Mouse (Mus musculus): Measurements from ENCODE around the gene Olfr1438-ps1. TPM values are rescaled to one million over a fixed set of nuclear protein-coding genes. Genes with fewer than 3 reads are reported as not detected.

Olfr1438-ps1 gene
- polyA plus RNA-seq, 1 experiment from 2014 or later: not detected

Other genes with a start within 250 kb of the Olfr1438-ps1 start
- gene Olfr1426, start 243.9 kb downstream of the Olfr1438-ps1 start, polyA plus RNA-seq (2014; fragmentation: Nextera tagmentation; extraction: Ambion mirVana): not detected in 2 replicates
- gene Olfr1427, start 232.6 kb downstream of the Olfr1438-ps1 start, polyA plus RNA-seq (2014; fragmentation: Nextera tagmentation; extraction: Ambion mirVana): not detected in 2 replicates
- not detected in 2 replicates for gene Olfr1428, start 220.0 kb downstream of the Olfr1438-ps1 start, polyA plus RNA-seq (2014; fragmentation: Nextera tagmentation; extraction: Ambion mirVana)
- gene Olfr76, start 212.7 kb downstream of the Olfr1438-ps1 start, polyA plus RNA-seq (2014; fragmentation: Nextera tagmentation; extraction: Ambion mirVana): not detected in 2 replicates
- gene Olfr1555-ps1, start 165.8 kb downstream of the Olfr1438-ps1 start, polyA plus RNA-seq (2014; fragmentation: Nextera tagmentation; extraction: Ambion mirVana): not detected in 2 replicates
- gene Olfr1431, start 135.3 kb downstream of the Olfr1438-ps1 start, polyA plus RNA-seq (2014; fragmentation: Nextera tagmentation; extraction: Ambion mirVana): not detected in 2 replicates
- gene Olfr1432, start 103.3 kb downstream of the Olfr1438-ps1 start, polyA plus RNA-seq (2014; fragmentation: Nextera tagmentation; extraction: Ambion mirVana): not detected in 2 replicates
- gene Olfr262, start 94.3 kb downstream of the Olfr1438-ps1 start, polyA plus RNA-seq (2014; fragmentation: Nextera tagmentation; extraction: Ambion mirVana): not detected in 2 replicates
- gene Olfr235, start 74.9 kb downstream of the Olfr1438-ps1 start, polyA plus RNA-seq (2014; fragmentation: Nextera tagmentation; extraction: Ambion mirVana): not detected in 2 replicates
- gene Olfr1434, start 56.1 kb downstream of the Olfr1438-ps1 start, polyA plus RNA-seq (2014; fragmentation: Nextera tagmentation; extraction: Ambion mirVana): not detected in 2 replicates
- gene Olfr1436, start 36.8 kb downstream of the Olfr1438-ps1 start, polyA plus RNA-seq (2014; fragmentation: Nextera tagmentation; extraction: Ambion mirVana): not detected in 2 replicates
- not detected in 2 replicates for gene Olfr1437, start 10.8 kb downstream of the Olfr1438-ps1 start, polyA plus RNA-seq (2014; fragmentation: Nextera tagmentation; extraction: Ambion mirVana)
- not detected in 2 replicates for gene Olfr1440, start 51.4 kb upstream of the Olfr1438-ps1 start, polyA plus RNA-seq (2014; fragmentation: Nextera tagmentation; extraction: Ambion mirVana)
- not detected in 2 replicates for gene Olfr1441, start 81.5 kb upstream of the Olfr1438-ps1 start, polyA plus RNA-seq (2014; fragmentation: Nextera tagmentation; extraction: Ambion mirVana)
- not detected in 2 replicates for gene Pfpl, start 92.0 kb upstream of the Olfr1438-ps1 start, polyA plus RNA-seq (2014; fragmentation: Nextera tagmentation; extraction: Ambion mirVana)
- 1.3 and 1.4 TPM in 2 replicates for gene Mpeg1, start 124.9 kb upstream of the Olfr1438-ps1 start, polyA plus RNA-seq (2014; fragmentation: Nextera tagmentation; extraction: Ambion mirVana)
- 18.9 and 20.2 TPM in 2 replicates for gene Dtx4, start 165.5 kb upstream of the Olfr1438-ps1 start, polyA plus RNA-seq (2014; fragmentation: Nextera tagmentation; extraction: Ambion mirVana)
- gene Fam111a, start 209.8 kb upstream of the Olfr1438-ps1 start, polyA plus RNA-seq (2014; fragmentation: Nextera tagmentation; extraction: Ambion mirVana): 22.7 and 23.5 TPM in 2 replicates